ENCODE assay signal across 8 mouse cellular contexts in the genomic region with DNA sequence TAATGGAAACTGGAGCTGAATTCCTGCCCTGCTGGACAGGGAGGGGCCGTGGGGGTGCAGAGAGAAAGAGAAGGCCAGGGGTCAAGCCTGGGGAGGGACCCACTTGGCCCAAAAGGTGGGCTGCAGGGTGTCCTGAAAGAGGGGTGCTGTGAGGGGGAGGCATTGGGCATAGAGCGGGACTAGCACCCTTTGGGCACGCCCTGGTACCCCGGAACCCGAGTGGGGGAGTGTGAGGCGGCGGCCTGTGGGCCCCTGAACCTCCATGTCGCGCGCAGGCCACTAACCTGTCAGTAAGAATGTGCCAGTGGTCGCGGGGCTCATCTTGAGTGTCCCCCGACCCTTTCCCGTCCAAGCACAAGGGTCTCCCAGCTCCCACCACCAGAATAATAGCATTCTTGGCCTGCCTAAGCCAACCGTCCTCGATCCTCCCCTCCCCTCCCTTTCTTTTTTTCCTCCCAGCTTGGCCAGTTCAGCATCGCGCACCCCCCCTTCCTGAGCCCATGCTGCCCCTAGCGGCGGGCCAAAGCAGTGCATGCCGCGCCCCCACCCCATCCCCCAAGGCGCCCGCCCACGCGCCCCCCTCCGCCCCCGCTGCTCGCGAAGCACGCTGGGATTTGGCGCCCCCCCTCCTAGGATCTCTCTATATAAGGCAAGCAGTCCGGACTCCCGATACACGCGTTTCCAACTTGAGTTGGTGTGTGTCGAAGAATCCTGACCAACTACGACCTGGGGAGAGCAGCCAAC. TPM values are rescaled to one million over a fixed set of nuclear protein-coding genes. Genes with fewer than 3 reads are reported as not detected.
DNase-seq lines count a peak whose midpoint lies in the region; ATAC-seq and TF ChIP-seq lines count a peak whose summit lies in the region.

Gene Sgce, minus strand, starts transcription at position 512 of the 744 bp plus-strand sequence.
Gene Peg10, plus strand, starts transcription at position 611 of the 744 bp plus-strand sequence.

- H3K79me3 ChIP-seq in C2C12 (ENCODE audit: low read depth), result no peaks in the 10 kb centered on the region

- H3K79me2 ChIP-seq in C2C12 (ENCODE audit: control insufficient read depth, insufficient read depth), result no peaks in the 10 kb centered on the region

- intact Hi-C loops in heart, postnatal 36 days (cut with DNase I), result loop anchor here (5.0 to 10.0 kb wide), 5 partner anchors 145 to 645 kb away; partner anchors contain the start of genes Casd1 and Pon2

- H3K9ac ChIP-seq in neural tube, embryonic 15.5 days (replicated peaks), result peak within 1 kb of the TSS; percentile 61

- TF ChIP-seq CTCF in C2C12 (IDR thresholded peaks at IDR 0.05; ENCODE audit: control insufficient read depth, insufficient read depth, insufficient read length), result peak; percentile 69
- TF ChIP-seq CTCF in lung, adult 2 months (IDR thresholded peaks at IDR 0.05; ENCODE audit: insufficient read depth, low read length), result 0 out of 2 replicates have a peak, but pooled peaks have one; percentile 33

- 54% methylated on average over 38 of the region's 38 CpGs for WGBS in lung, adult 2 months
- WGBS in neural tube, embryonic 15.5 days, result 55% methylated on average over 38 of the region's 38 CpGs

- peak; percentile 64; the same call in 1 of the 2 replicates for TF ChIP-seq POLR2A in lung, adult 2 months (IDR thresholded peaks at IDR 0.05; ENCODE audit: borderline replicate concordance, extremely low read depth, low read depth, low read length)

- H3K4me1 ChIP-seq in lung, adult 2 months (ENCODE audit: control insufficient read depth, insufficient read depth, low read length), result peaks cover 5% of the 10 kb centered on the region; the same call in 1 of the 2 replicates
- H3K4me1 ChIP-seq in neural tube, embryonic 15.5 days, result no peaks in the 10 kb centered on the region

- peak within 1 kb of the TSS; percentile 69 for H3ac ChIP-seq in C2C12 (ENCODE audit: control insufficient read depth, insufficient read length, low read depth)

- H3K9me3 ChIP-seq in neural tube, embryonic 15.5 days (replicated peaks), result peaks cover 3% of the 10 kb centered on the region; the same call in 1 of the 2 replicates

- H3K4me2 ChIP-seq in neural tube, embryonic 15.5 days, result peak within 1 kb of the TSS; percentile 69

- ATAC-seq in neural tube, embryonic 15.5 days (ENCODE audit: low FRiP score), result peak; percentile 70

- H3K27me3 ChIP-seq in C2C12 (ENCODE audit: control insufficient read depth, insufficient read depth, insufficient read length), result no peaks in the 10 kb centered on the region
- no peaks in the 10 kb centered on the region for H3K27me3 ChIP-seq in neural tube, embryonic 15.5 days (replicated peaks)

- H3K4me3 ChIP-seq in C2C12 (ENCODE audit: insufficient read depth, poor library complexity, severe bottlenecking), result peak within 1 kb of the TSS; percentile 28
- H3K4me3 ChIP-seq in lung, adult 2 months (replicated peaks; ENCODE audit: extremely low read depth, low read depth, low read length), result peak within 1 kb of the TSS; percentile 76
- peak within 1 kb of the TSS; percentile 51 for H3K4me3 ChIP-seq in neural tube, embryonic 15.5 days (replicated peaks)

- peak; percentile 70 to 79 for DNase-seq in cerebellum, adult 18-20 months
- peak; percentile 81 for DNase-seq in forelimb bud, embryonic 11.5 days (ENCODE audit: low read depth, low spot score)
- peak; percentile 79 to 80 for DNase-seq in heart, postnatal 36 days
- DNase-seq in layer of hippocampus, adult 8-10 months (ENCODE audit: low spot score in 2 of 2), result peak; percentile 45 to 50
- DNase-seq in lung, adult 2 months, result peak; percentile 63
- peak; percentile 13 to 19 for DNase-seq in thymus, adult 18-20 months

- no peaks in the 10 kb centered on the region for H3K36me3 ChIP-seq in C2C12 (ENCODE audit: control insufficient read depth, insufficient read depth)
- H3K36me3 ChIP-seq in neural tube, embryonic 15.5 days, result no peaks in the 10 kb centered on the region

- peak within 1 kb of the TSS; percentile 86 for H3K27ac ChIP-seq in neural tube, embryonic 15.5 days (replicated peaks)

TF ChIP-seq in C2C12, 6 proteins besides CTCF, POLR2A, EP300 and RAD21:
- TF ChIP-seq MYOD1 (IDR thresholded peaks at IDR 0.05; ENCODE audit: control insufficient read depth, insufficient read length, low read depth) (no peak), FOSL1 (IDR thresholded peaks at IDR 0.05; ENCODE audit: insufficient read depth, low read length, poor library complexity, severe bottlenecking) (no peak), MAX (IDR thresholded peaks at IDR 0.05) (no peak), MYOG (IDR thresholded peaks at IDR 0.05; ENCODE audit: control insufficient read depth, extremely low read depth, insufficient read length) (no peak), USF1 (IDR thresholded peaks at IDR 0.05; ENCODE audit: low read depth) (no peak), CEBPB (IDR thresholded peaks at IDR 0.05; ENCODE audit: low read depth) (no peak)

RNA-seq across cellular contexts. Expression of gene Sgce, which starts in this region (rescaled TPM):
- 14.8 TPM for polyA plus RNA-seq in C2C12 (2012; fragmentation: generic; extraction: Trizol)
- 10 to 100 TPM; 20.8 to 22.5 TPM for total RNA-seq in heart, postnatal 36 days (2021)
- total RNA-seq in layer of hippocampus, adult 8-10 months (2022), result 10 to 100 TPM; 32.6 to 41.1 (median 36.9) TPM
- 22.8 and 33.4 TPM in 2 replicates for polyA plus RNA-seq in lung, adult 2 months (2012; rRNA removed)
- polyA plus RNA-seq in neural tube, embryonic 15.5 days (2015; fragmentation: Nextera tagmentation; extraction: Ambion mirVana), result 56.1 and 60.4 TPM in 2 replicates

RNA-seq across cellular contexts. Expression of gene Peg10, which starts in this region (rescaled TPM):
- 9.8 TPM for polyA plus RNA-seq in C2C12 (2012; fragmentation: generic; extraction: Trizol)
- 1 to 10 TPM; 1.1 to 1.2 TPM for total RNA-seq in heart, postnatal 36 days (2021)
- 10 to 100 TPM in 3 of 4 experiments, 1 to 10 TPM in 1; 9.6 to 12.3 (median 10.8) TPM for total RNA-seq in layer of hippocampus, adult 8-10 months (2022)
- polyA plus RNA-seq in lung, adult 2 months (2012; rRNA removed), result 1.0 and 1.3 TPM in 2 replicates
- 3.9 and 4.7 TPM in 2 replicates for polyA plus RNA-seq in neural tube, embryonic 15.5 days (2015; fragmentation: Nextera tagmentation; extraction: Ambion mirVana)

Comparison
In these comparisons a context has a peak if more than half of its experiments do, and no peak if none do; other contexts are left out.
1. Peak in every context shown above with its lines: DNase-seq, ATAC-seq, H3K4me3 ChIP-seq and H3K27ac ChIP-seq.
2. RNA of gene Peg10 (total RNA-seq): 9.6 to 12.3 TPM in layer of hippocampus, adult 8-10 months; 1.1 to 1.2 TPM in heart, postnatal 36 days; every median in the first group is over 4 times any median in the second.
3. DNase-seq: peak in every context shown above with its lines; median percentile 81 in forelimb bud, embryonic 11.5 days; 80 in heart, postnatal 36 days; 74 in cerebellum, adult 18-20 months; 63 in lung, adult 2 months; 48 in layer of hippocampus, adult 8-10 months; 16 in thymus, adult 18-20 months.